Mouse (Mus musculus): Measurements from ENCODE around the gene Sh2d3c. TPM values are rescaled to one million over a fixed set of nuclear protein-coding genes. Genes with fewer than 3 reads are reported as not detected.

The Sh2d3c gene
- polyA plus RNA-seq, 1 experiment from 2014 or later: 41.8 TPM

- no peak overlapping the region for H3K27ac ChIP-seq
- no peaks in the 10 kb centered on the region for H3K9me3 ChIP-seq
- no peak overlapping the region for H3K4me3 ChIP-seq
- H3K4me1 ChIP-seq (replicated peaks): 0 out of 2 replicates have a peak, but pooled peaks cover 5% of the 10 kb centered on the region
- no peak for ATAC-seq (ENCODE audit: low FRiP score)
- no peak overlapping the region for H3K4me2 ChIP-seq
- no peaks in the 10 kb centered on the region for H3K27me3 ChIP-seq
- WGBS: 54% methylated on average over 6 of the region's 6 CpGs
- no peak overlapping the region for H3K9ac ChIP-seq
- peaks cover 42% of the 10 kb centered on the region for H3K36me3 ChIP-seq
Observed at GRCm38 (mm10) chr2:32787176-32787575, 66.3 kb downstream of the Sh2d3c start.

- peaks cover 54% of the 10 kb centered on the region for H3K36me3 ChIP-seq
- 0 out of 2 replicates have a peak, but pooled peaks cover 5% of the 10 kb centered on the region for H3K4me1 ChIP-seq (replicated peaks)
- H3K4me2 ChIP-seq: no peak overlapping the region
- no peaks in the 10 kb centered on the region for H3K27me3 ChIP-seq
- 61% methylated on average over 2 of the region's 2 CpGs for WGBS
- no peak overlapping the region for H3K4me3 ChIP-seq
- no peaks in the 10 kb centered on the region for H3K9me3 ChIP-seq
- no peak overlapping the region for H3K9ac ChIP-seq
- H3K27ac ChIP-seq: no peak overlapping the region
- ATAC-seq (ENCODE audit: low FRiP score): no peak
Observed at GRCm38 (mm10) chr2:32788581-32788980, 67.7 kb downstream of the Sh2d3c start.

- WGBS: 85% methylated on average over 6 of the region's 6 CpGs
- peaks cover 4% of the 10 kb centered on the region; the same call in 1 of the 2 replicates for H3K4me1 ChIP-seq (replicated peaks)
- no peak overlapping the region for H3K27ac ChIP-seq
- no peak overlapping the region for H3K9ac ChIP-seq
- no peaks in the 10 kb centered on the region for H3K9me3 ChIP-seq
- H3K27me3 ChIP-seq: no peaks in the 10 kb centered on the region
- no peak overlapping the region for H3K4me2 ChIP-seq
- ATAC-seq (ENCODE audit: low FRiP score): no peak
- H3K36me3 ChIP-seq: peaks cover 81% of the 10 kb centered on the region
- H3K4me3 ChIP-seq: no peak overlapping the region
Observed at GRCm38 (mm10) chr2:32791297-32791696, 70.4 kb downstream of the Sh2d3c start.

GRCm38 (mm10) chr2:32795748-32796418 lies 75.0 kb downstream of the Sh2d3c start:
- WGBS: 73% methylated on average over 13 of the region's 13 CpGs
- Histone ChIP-seq H3K27me3 (no peaks in the 10 kb centered on the region), H3K9ac (no peak overlapping the region), H3K4me3 (no peak overlapping the region), H3K27ac (no peak overlapping the region), H3K36me3 (peaks cover 96% of the 10 kb centered on the region), H3K4me1 (replicated peaks) (peaks cover 8% of the 10 kb centered on the region; the same call in 1 of the 2 replicates), H3K9me3 (no peaks in the 10 kb centered on the region), H3K4me2 (no peak overlapping the region)
- no peak for ATAC-seq (ENCODE audit: low FRiP score)

- no peak overlapping the region for H3K27ac ChIP-seq
- H3K9ac ChIP-seq: no peak overlapping the region
- no peak overlapping the region for H3K4me3 ChIP-seq
- H3K9me3 ChIP-seq: no peaks in the 10 kb centered on the region
- H3K4me2 ChIP-seq: no peak overlapping the region
- peaks cover 100% of the 10 kb centered on the region for H3K36me3 ChIP-seq
- H3K4me1 ChIP-seq (replicated peaks): peaks cover 8% of the 10 kb centered on the region; the same call in 1 of the 2 replicates
- ATAC-seq (ENCODE audit: low FRiP score): no peak
- H3K27me3 ChIP-seq: no peaks in the 10 kb centered on the region
- 65% methylated on average over 10 of the region's 10 CpGs for WGBS
Observed at GRCm38 (mm10) chr2:32798251-32798962, 77.6 kb downstream of the Sh2d3c start.

MicroRNA genes within 50 kb of the gene (microRNA counts, 519-probe panel; counts per million panel counts)
- microRNA mmu-miR-2861: 51.3 counts per million

Small RNAs within 50 kb of the gene (microRNA-seq; reads per million reads assigned to microRNA genes)
- gene Gm47291 (not detected), gene Mir2861 (not detected), gene Mir3960 (not detected), gene Mir8093 (not detected)

Other genes starting within 250 kb of the Sh2d3c start
- 7.0 and 7.1 TPM in 2 replicates for gene Fam102a, start 185.7 kb upstream of the Sh2d3c start, polyA plus RNA-seq (2015; fragmentation: Nextera tagmentation; extraction: Ambion mirVana)
- 142 and 145 TPM in 2 replicates for gene Dpm2, start 150.2 kb upstream of the Sh2d3c start, polyA plus RNA-seq (2015; fragmentation: Nextera tagmentation; extraction: Ambion mirVana)
- 9.0 and 9.6 TPM in 2 replicates for gene Pip5kl1, start 146.3 kb upstream of the Sh2d3c start, polyA plus RNA-seq (2015; fragmentation: Nextera tagmentation; extraction: Ambion mirVana)
- 0.53 and 0.56 TPM in 2 replicates for gene 9430097D07Rik, start 145.4 kb upstream of the Sh2d3c start, polyA plus RNA-seq (2015; fragmentation: Nextera tagmentation; extraction: Ambion mirVana)
- gene St6galnac4, start 134.0 kb upstream of the Sh2d3c start, polyA plus RNA-seq (2015; fragmentation: Nextera tagmentation; extraction: Ambion mirVana): 22.8 and 23.4 TPM in 2 replicates
- 13.1 and 13.5 TPM in 2 replicates for gene St6galnac6, start 121.3 kb upstream of the Sh2d3c start, polyA plus RNA-seq (2015; fragmentation: Nextera tagmentation; extraction: Ambion mirVana)
- 68.9 and 71.5 TPM in 2 replicates for gene Ak1, start 99.3 kb upstream of the Sh2d3c start, polyA plus RNA-seq (2015; fragmentation: Nextera tagmentation; extraction: Ambion mirVana)
- gene Eng, start 74.5 kb upstream of the Sh2d3c start, polyA plus RNA-seq (2015; fragmentation: Nextera tagmentation; extraction: Ambion mirVana): 29.0 and 29.2 TPM in 2 replicates
- 14.5 and 16.4 TPM in 2 replicates for gene Fpgs, start 16.9 kb upstream of the Sh2d3c start, polyA plus RNA-seq (2015; fragmentation: Nextera tagmentation; extraction: Ambion mirVana)
- 74.9 and 81.9 TPM in 2 replicates for gene Cdk9, start 8.0 kb upstream of the Sh2d3c start, polyA plus RNA-seq (2015; fragmentation: Nextera tagmentation; extraction: Ambion mirVana)
- 3.3 and 3.7 TPM in 2 replicates for gene 6330409D20Rik, start 20.0 kb downstream of the Sh2d3c start, polyA plus RNA-seq (2015; fragmentation: Nextera tagmentation; extraction: Ambion mirVana)
- 54.2 and 54.4 TPM in 2 replicates for gene Tor2a, start 36.2 kb downstream of the Sh2d3c start, polyA plus RNA-seq (2015; fragmentation: Nextera tagmentation; extraction: Ambion mirVana)
- gene Ttc16, start 54.6 kb downstream of the Sh2d3c start, polyA plus RNA-seq (2015; fragmentation: Nextera tagmentation; extraction: Ambion mirVana): 0.56 and 1.8 TPM in 2 replicates
- 4.5 and 5.1 TPM in 2 replicates for gene Ptrh1, start 54.7 kb downstream of the Sh2d3c start, polyA plus RNA-seq (2015; fragmentation: Nextera tagmentation; extraction: Ambion mirVana)
- 1.0 and 1.5 TPM in 2 replicates for gene Cfap157, start 63.4 kb downstream of the Sh2d3c start, polyA plus RNA-seq (2015; fragmentation: Nextera tagmentation; extraction: Ambion mirVana)
- 180 and 193 TPM in 2 replicates for gene Stxbp1, start 126.2 kb downstream of the Sh2d3c start, polyA plus RNA-seq (2015; fragmentation: Nextera tagmentation; extraction: Ambion mirVana)
- 31.6 and 32.4 TPM in 2 replicates for gene Fam129b, start 155.1 kb downstream of the Sh2d3c start, polyA plus RNA-seq (2015; fragmentation: Nextera tagmentation; extraction: Ambion mirVana)
- gene Rpl12, start 240.5 kb downstream of the Sh2d3c start, polyA plus RNA-seq (2015; fragmentation: Nextera tagmentation; extraction: Ambion mirVana): 92.0 and 108 TPM in 2 replicates
- gene Lrsam1, start 240.6 kb downstream of the Sh2d3c start, polyA plus RNA-seq (2015; fragmentation: Nextera tagmentation; extraction: Ambion mirVana): 19.6 and 26.0 TPM in 2 replicates